Mouse (Mus musculus) induced T-regulatory cell, adult 2 months (primary cell): ENCODE measurements at regions not wholly inside any gene's neighbourhood (a gene's known extent, or its start where the extent isn't known, plus 50 kb on each side); places are given as distances from the start of the nearest gene placed in this dataset.
A peak's percentile ranks its signal among the peaks of the same experiment; 100 is the strongest.

Experiments used
- DNase-seq: peaks from one replicate; pipeline ENCODE4 v3.0.0-alpha.2; 2012; ENCODE audit warnings: low read depth

DNA sequence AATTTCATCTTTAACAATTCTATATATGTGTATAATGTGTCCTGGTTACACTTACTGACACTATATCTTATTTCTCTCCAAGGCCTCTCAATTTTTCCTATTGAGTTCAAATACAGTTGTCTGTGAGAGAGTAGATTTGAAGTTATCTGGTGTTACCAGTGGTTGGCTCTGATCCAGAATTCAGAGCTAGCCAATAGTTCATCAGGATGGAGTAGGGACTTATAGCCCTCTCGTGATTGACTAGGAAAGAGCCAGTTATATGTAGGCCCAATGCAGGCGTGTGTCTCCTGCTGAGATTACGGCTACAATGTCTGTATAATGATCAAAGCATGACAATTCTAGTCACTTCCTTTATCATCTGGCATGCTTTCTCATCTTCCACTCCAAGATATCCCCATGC, 1241.0 kb upstream of the Zeb2 start:
- no peak for DNase-seq

DNA sequence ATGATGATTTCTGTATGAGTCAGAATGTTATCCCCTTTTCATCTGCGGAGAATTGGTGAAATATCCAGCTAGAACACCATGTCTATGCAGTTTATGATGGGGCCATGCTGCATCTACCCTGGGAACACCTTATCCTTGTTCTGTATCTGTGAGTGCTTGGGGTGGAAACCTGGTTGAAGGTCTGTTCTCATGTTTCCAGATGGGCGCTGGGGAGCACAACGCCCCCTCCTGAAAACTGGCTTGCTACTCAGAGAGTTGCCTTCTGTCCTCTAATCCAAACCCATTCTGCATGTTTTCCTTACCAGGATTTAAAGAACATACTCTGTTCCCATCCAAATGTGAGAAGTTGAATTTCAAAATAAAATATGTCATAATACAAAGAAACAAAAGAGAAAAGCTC, 1239.5 kb upstream of the Zeb2 start:
- no peak for DNase-seq

DNA sequence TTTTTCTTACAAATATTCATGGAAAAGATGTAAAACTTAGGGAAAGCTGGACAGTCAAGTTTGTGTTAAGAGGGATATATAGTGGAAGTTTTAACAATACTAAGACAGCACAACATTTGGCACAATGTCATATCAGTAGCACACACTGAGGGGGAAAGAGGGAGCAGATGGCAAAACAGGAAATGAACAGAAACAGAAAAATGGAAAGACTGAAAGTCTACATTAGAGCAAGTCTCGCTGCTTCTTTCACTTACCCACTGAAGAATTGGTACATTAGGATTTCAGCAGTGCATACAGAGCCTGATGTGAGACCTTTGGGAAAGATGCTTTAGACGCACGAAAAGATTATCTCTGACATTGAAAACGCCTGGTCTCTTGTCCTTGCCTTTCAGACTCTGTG, 1223.5 kb upstream of the Zeb2 start:
- DNase-seq, result no peak

DNA sequence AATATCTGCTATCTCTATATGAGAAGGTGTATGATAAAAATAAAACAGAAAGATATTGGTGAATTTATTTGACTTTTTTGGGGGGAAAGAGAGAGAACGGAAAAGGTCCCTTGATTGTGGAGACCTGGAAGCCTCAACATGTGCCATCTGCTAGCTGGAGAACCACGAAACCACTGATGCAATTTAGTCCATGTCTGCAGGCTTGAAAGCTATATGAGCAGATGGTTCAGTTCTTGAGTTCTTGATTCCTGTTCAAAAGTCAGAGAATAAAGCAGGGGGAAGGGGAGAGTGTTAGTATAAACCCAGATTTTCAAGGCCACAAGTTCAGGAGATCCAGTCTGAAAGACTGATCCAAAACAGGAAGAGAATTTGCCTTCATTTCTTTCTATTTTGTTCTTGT, 1199.5 kb upstream of the Zeb2 start:
- no peak for DNase-seq

DNA sequence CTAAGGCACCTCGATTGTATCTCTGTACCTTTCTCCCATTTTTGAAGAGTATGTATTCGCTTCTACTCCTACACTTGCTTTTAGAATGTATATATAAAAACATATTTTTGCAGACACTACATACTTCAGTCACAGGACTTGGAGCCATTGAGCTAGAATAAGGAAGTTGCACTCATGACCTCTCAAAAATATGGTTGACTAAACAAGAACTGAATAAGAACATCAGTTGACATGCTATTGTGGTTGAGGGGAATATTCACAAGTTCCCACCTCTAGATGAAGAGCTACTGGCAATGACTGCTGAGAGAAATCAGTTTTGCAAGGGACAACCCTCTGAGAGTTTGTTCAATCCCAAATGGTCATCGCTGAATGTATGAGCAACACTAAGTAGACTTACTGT, 1198.0 kb upstream of the Zeb2 start:
- DNase-seq, result no peak

DNA sequence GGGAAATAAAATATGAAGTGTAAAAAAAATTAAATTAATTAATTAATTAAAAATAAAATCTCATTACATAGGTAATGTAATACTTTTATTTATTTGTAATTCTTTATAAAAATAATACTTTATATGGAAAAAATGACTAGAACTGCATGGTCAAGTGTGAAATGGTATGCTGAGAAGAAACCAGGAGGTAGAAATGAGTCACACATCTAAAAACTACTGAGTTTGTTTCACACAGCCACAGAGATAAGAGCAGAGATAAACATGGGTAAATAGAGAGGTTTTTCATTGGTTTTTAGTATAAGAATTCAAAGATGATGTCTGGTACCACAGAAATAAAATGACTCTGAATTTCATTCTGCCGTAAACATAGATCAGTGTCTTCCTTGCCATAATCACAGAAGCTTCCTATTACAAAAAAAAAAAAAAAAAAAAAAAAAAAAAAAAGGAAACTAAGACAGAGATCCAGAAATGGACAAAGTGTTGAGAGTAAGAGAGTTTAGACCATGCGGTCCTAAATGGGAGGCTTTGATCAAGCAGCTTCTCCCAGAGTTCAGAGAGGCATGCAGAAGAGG, 1190.5 kb upstream of the Zeb2 start:
- DNase-seq, result peak; percentile 21

DNA sequence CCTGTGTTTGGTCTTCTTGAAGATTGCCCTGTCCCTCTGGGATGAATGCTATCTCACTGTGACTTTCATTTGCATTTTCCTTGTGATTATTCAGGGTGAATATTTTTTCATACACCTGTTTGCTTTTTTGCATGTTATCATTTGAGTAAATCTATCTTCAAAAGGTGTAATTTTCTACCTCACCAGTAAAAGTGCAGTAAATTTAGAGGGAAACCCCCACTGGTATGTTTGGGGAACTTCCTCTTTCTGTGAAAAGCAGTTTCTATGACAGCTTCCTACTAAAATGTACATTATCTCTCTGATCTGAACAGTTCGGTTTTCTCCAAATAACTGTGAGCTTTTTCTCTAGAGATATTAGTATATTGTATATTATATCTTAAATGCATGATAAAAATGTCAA, 1185.4 kb upstream of the Zeb2 start:
- DNase-seq, result peak; percentile 47

DNA sequence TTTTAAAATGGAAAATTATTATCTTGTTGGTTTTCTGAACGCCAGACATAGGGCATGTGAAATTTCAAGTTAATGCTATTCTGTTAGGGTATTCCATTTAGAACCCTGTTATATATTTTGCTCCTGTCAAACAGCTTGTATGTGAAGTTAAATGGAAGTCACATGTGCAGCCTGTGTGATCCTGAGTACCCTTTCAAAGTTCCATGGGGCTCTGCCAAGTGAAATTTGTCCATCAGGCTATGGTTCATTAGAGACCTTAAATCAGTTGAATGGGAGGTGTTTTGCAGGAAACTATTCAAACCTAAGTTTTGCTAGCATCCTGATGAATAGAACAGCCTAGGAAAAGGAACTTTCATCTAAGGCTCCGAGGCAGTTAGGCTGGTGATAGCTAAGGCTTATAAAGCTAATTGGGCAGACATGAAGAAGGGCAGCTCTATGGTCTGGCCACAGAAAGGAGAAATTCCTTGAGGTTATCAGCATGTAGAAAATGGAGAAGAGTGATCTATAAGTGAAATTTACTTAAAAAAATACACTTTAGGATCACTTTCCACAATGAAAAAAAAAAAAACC, 1180.2 kb upstream of the Zeb2 start:
- no peak for DNase-seq

DNA sequence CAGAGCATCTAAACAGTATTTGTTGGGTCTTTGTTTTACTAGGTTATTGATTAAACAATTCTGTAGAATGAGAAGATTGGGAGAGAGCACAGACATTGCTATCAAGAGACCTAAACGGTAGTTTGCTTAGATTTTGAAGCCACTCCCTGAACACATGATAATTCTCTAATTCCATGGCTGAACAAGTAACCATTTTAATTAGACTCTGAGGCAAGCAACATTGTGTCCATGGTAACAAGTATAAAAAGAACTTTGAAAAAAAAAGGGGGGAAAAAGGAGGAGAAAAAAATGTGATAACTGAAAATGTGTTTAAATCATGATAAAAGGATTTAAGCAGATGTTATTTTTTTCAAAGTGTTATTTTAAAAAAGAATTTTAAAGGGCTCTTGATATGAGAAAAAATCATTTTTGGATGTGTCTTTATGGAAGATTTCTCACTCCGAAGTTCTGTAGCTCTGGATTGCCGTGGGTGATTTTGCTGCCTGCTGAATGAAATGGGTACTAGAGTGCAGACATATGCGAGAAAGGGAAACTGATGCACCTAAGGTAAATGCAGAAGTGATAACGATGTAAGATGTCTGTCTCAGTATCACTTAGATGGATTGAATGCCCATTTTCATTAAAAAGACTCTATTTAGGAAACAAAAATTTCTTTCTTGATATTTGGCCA, 1166.9 kb upstream of the Zeb2 start:
- no peak for DNase-seq

DNA sequence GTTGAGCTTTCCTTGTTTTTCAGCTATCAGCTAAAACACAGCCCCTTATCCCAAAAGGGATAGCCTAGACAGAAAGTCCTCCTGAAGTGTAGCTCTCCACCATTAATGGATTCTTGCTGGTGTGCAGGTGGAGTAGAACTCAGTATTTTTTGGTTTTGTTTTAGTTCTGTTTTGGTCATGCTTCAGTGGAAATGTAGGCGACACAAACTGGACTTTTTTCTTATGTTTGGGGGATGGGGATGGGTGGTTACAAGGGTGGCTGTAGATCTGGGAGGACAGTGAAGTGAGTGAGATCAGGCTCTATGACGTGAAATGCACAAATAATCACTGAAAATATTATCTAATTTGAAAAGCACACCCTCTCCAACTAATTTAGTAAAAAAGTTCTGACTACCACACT, 1163.6 kb upstream of the Zeb2 start:
- DNase-seq, result no peak

DNA sequence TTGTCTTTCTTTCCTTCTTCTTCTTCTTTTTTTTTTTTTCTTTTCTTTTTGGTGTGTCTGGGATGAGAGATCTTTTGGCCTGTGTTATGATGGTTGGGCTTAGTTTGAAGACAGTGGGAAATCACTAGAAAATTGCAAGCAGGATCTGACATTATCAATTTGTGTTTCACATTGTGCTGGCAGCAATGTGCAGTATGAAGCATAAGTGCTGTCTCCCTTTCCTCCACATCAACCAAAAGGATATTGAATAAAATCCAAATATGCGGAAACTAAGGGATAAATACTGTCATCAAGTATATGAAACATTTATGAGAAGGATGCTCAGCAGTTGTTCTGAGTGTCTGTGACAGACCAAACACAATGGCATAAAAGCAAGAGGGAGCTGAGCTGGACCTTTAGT, 1144.4 kb upstream of the Zeb2 start:
- DNase-seq, result no peak

DNA sequence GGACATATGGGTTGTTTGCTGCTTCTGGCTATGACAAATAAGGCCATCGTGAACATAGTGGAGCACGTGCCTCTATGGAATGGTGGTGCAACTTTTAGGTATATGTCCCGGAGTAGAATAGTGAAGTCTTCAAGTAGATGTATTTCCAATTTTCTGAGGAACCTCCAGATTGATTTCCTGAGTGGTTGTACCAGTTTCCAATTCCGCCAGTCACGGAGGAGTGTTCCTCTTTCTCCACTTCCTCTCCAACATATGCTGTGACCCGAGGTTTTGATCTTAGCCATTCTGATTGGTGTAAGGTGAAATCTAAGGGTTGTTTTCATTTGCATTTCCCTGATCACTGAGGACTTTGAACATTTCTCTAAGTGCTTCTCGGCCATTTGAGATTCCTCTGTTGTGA, 1134.4 kb upstream of the Zeb2 start:
- no peak for DNase-seq

DNA sequence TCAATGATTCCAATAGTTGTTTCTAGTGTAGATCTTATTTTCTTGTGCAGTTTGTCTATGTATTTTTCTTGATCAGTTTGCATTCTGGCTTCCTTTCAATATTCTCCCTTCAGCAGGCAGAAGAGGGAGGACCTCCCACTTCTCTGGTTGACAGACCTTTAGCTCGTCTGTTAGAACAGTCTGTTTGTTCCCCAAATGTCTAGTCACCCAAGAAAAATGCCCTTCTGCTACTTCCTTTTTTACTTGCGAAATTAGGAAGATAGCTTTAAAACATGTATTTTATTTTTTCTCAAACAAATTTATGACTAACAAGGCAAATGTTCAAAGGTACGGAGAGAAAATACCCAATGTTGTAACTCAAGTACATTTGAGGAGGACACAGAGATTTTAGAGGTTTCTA, 1128.5 kb upstream of the Zeb2 start:
- no peak for DNase-seq

DNA sequence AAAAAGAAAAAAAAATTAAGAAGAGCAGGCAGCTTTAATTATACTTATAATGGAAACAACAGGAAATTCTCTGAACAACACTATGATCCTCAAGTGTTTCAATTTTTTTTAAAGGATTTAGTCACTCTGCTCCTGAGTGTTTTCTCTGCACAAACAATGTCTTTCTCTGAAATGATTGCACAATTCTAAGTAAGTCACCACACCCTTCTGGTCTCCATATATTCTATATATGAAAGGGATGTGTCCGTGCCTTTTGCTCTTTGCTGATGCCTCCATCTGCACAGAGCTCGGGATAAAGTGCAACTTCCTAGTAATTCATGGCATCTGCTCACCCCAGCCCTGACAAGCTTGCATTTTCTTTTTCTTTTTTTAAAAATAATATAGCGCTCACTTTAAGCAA, 1127.5 kb upstream of the Zeb2 start:
- DNase-seq, result no peak

DNA sequence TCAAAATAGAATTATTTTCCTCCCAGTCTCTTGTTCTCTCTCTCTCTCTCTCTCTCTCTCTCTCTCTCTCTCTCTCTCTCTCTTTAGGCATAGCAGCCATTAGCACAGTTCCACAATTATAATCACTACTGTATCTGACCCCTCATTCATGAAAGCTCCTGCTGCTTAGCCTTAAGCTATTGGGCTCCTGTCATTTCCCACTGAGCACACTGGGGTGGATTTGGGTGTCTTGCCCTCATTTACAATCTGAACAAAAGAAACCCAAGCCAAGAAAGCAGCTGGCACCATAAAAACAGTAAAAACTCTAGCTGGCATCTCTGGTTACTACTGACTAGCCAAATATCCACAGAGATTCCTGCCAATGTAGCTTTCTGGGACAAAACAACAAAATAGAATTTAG, 1125.6 kb upstream of the Zeb2 start:
- no peak for DNase-seq

DNA sequence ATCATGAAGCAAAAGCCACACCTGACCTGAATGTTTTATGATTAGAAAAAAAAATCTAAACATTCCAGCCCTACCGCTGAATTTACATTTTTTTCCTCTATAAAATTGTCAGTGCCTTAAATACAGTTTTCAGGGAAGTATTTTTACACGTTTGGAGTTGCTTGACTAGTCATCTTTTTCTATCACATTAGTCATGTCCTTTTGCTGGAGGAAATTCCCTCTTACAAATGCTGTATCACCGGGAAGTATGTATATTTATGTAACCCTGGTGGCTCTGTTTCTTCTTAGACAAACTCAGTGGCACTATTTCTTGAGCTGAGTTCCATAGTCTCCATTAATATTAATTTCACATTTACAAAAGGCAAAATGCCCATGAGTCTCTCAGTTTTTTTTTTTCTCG, 1122.7 kb upstream of the Zeb2 start:
- DNase-seq, result no peak

DNA sequence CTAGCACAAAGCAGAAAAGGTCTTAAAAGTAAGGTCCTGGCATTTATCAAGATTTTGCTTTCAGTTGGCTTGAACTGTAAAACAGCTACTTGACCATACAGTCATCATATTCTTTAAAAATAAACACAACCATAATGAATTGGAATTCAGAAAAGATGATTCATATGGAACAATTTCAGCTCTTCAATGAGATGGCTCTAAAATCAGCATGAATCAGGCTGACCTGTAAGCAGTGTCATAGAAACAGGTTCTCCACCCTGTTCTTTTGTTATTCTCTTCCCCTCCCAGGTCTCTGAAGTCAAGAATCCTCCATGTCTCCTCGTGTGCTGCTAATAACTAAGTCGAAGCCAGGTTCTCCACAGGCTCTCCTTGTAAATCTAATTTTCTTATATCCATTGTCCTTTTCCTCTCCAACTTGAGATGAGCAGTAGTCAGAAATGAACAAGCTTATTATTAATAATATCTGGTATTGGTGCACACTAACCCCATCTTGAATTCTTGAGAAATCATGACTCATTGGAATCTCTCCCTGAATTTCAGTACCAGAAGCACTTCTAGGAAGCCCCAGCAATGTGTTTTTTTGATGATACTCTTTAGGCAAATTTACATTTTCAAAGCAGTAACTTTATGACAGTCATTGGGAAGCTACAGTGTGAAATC, 1113.7 kb upstream of the Zeb2 start:
- DNase-seq, result no peak

DNA sequence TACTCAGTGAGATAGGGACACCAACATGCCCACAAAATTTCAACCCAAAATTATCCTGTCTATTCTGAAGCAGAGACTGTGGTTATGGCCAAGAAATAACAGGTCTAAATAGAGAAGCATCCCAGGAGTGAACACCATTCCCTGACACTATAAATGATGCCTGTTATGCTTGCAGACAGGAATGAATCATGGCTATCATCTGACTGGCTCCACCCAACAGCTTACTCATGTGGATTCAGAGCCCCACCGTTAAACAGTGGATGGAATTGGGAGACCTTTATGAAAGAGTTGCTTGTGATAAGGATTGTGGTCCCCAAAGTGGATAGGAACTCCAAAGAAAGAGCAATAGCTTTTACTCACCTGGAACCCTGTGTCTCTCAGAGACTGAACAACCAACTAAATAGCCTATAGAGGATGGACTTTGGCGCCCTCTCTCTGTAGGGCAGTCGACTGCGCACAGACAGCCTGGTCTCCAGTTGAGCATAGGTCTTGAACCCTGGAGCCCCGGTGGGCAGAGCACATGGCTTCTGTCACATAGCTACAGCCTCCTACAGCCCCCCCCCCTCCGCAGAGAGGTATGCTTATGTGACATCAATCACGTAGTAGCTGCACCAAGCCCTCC, 1101.3 kb upstream of the Zeb2 start:
- no peak for DNase-seq

DNA sequence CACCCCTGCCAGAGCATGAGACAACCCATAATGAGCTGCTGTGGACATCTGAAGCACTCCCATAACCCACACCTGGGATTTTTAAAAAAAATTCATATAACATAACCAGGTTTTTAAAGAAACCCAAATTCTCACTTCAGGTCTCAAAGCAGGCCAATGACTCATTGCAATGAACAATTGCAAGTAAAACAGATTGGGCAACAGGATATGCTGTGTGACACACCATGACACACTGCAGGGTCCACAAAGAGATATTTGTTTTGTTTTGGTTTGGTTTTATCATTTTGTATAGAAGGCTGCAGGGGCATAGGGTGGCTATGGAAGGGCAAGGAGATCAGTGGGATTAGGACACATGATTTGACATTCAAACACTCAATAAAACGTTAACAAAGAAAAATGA, 1082.1 kb upstream of the Zeb2 start:
- DNase-seq, result no peak

DNA sequence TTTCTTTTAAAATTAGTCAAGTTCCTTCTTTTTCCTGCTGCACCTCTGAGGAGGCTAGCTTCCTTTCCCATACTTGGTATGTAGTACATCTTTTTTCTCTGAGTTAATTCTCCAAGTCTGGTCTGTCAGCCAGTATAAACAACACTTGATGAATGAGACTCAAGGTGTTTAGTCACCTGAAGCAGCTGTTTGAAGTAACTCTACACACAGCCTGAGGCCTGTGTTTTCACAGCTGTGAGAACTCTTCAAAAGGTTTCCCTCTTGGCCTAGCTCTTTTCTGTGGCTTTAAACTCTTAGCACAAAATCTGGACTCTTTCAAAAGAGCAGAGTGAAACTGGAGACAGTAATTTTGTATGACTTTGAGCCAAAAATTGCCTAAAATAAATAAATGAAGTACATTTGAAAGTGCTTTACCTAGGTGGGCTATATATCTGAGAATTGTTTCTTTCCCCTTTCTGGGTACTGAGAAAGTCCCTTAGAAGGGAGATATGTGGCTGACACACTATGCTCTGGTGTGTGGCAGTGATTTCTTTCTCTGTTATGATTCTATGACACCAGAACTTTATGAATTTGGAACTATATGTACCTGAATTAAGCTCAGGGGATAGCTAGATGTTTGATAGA, 1070.2 kb upstream of the Zeb2 start:
- no peak for DNase-seq

DNA sequence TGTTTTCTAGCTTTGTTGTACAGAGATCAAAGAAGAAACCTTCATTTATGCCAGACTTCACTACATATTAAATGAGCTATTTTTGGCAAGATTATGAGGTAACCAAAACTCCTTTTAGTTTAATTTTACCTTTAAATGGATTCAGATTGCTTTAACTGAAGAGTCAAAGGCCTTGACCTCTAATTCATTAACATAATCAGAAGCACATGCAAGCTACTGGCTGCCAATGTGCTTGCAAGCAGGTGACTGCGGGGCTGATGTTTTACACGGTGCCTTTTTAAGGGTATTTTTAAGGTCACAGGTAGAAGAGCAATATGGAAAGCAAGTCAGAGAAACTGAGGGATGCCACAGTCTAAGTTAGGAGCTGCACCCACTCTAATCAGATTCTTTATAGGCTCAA, 1066.0 kb upstream of the Zeb2 start:
- DNase-seq, result no peak

DNA sequence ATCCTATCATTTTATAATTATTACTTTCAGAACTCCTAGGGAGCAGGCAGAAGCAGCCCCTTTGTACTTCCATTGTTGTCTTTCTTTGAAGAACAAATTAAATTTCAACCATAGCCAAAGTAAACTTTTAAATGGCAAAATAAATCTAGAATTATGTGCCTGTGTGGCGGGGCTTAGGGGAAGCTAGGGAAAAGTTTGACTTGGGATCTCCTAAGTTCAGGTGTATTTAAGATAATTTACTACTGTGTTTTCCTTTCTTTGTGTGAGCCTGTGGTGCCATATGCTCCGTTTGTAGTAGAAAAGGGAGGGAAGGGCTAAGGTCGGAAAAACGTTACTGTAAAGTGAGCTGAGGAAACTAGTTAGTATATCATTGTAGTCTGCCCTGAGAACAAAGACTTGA, 1062.5 kb upstream of the Zeb2 start:
- DNase-seq, result no peak

DNA sequence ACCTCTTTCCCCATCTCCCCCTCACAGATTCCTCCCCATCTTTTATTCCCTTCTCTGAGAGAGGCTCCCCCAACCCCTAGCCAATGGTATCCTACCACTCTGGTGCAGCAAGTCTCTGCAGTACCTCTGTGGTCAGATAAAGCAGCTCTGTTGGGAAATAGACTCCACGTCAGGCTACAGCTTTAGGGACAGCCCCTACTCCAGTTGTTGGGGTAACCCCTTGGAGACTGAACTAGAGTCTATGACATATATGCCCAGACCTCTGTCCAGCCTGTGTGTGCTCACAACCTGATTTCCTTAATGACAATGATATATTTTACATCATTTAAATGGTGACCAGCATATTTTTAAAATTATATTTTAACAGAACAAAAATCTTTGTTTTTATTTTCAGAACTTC, 1051.3 kb upstream of the Zeb2 start:
- DNase-seq, result no peak
